11 mouse cellular contexts compared by ENCODE assay signal in the genomic region with DNA sequence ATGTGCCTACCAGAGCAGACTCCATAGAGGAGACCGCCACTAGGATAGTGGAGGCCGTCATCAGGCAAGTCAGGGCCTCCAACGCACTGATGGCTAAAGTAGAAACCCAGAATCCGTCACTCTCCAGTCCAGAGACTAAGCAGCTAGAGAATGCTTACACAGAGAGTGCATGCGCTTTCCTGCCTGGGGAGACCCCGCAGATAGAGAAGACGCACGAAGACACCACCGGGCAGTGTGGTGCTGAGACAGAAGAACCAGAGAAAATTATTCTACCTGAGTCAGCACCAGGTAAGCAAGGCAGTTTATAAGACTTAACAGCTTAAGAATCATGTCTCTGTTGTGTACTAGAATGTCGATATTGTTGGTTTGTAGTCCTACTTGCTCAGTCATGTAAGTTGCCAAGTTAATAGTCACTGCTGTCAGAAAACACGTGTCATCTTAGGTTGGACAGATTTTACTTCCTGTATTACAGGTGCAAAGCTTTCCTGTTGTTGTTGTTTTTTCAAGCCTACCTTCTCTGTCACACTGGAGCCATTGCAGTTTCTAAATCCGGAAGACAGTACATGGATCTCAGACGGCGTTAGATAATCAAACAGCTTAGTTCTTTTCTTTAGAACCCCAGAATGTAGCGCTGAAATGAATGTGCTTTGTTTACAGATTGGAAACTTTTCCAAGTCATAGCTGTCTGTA.
A peak's percentile ranks its signal among the peaks of the same experiment; 100 is the strongest.
DNase-seq lines count a peak whose midpoint lies in the region; ATAC-seq and TF ChIP-seq lines count a peak whose summit lies in the region.
"Had no signal": no experiment of that assay in that cellular context is flagged by ENCODE, and none has a peak within 500 bp of the region (broad histone marks: within the 10 kb centered on the region; RNA-seq: fewer than 3 reads in every experiment).

No protein-coding gene starts in this region.

- 83% methylated on average over 15 of the region's 15 CpGs for WGBS in kidney, postnatal 0 days
- WGBS in liver, embryonic 16.5 days (ENCODE audit: insufficient replicate concordance): 56% methylated on average over 15 of the region's 15 CpGs

- no peaks in the 10 kb centered on the region for H3K4me1 ChIP-seq in kidney, postnatal 0 days (replicated peaks; ENCODE audit: insufficient read depth, low read length)
- peaks cover 48% of the 10 kb centered on the region for H3K4me1 ChIP-seq in G1E (ENCODE audit: insufficient read depth, low read depth, low read length)
- peaks cover 45% of the 10 kb centered on the region for H3K4me1 ChIP-seq in liver, embryonic 16.5 days (ENCODE audit: control insufficient read depth, low read depth, low read length)
- H3K4me1 ChIP-seq: hindbrain, embryonic 13.5 days; neural tube, embryonic 13.5 days had no signal

- no peak for TF ChIP-seq CTCF in kidney, postnatal 0 days (IDR thresholded peaks at IDR 0.05; ENCODE audit: low read depth)
- TF ChIP-seq CTCF in G1E (IDR thresholded peaks at IDR 0.05; ENCODE audit: low read depth, low read length): no peak

- H3K9ac ChIP-seq in kidney, postnatal 0 days (ENCODE audit: low read depth, low read length): no peak overlapping the region
- peak overlapping the region; percentile 76 for H3K9ac ChIP-seq in liver, embryonic 16.5 days (ENCODE audit: low read depth, low read length)
- H3K9ac ChIP-seq: hindbrain, embryonic 13.5 days; neural tube, embryonic 13.5 days had no signal

- no peaks in the 10 kb centered on the region for H3K9me3 ChIP-seq in kidney, postnatal 0 days (replicated peaks; ENCODE audit: low read length)
- no peaks in the 10 kb centered on the region for H3K9me3 ChIP-seq in G1E (replicated peaks)
- H3K9me3 ChIP-seq in liver, embryonic 16.5 days (replicated peaks; ENCODE audit: control insufficient read depth, low read length): no peaks in the 10 kb centered on the region
- H3K9me3 ChIP-seq: hindbrain, embryonic 13.5 days; neural tube, embryonic 13.5 days had no signal

- no peaks in the 10 kb centered on the region for H3K27me3 ChIP-seq in kidney, postnatal 0 days (ENCODE audit: insufficient read depth, low read length)
- no peaks in the 10 kb centered on the region; the same call in 1 of the 2 replicates for H3K27me3 ChIP-seq in G1E (ENCODE audit: insufficient read depth, low read length)
- H3K27me3 ChIP-seq in liver, embryonic 16.5 days (ENCODE audit: control insufficient read depth, insufficient read depth, low read depth, low read length): no peaks in the 10 kb centered on the region
- H3K27me3 ChIP-seq: hindbrain, embryonic 13.5 days; neural tube, embryonic 13.5 days had no signal

- no peak for ATAC-seq in kidney, postnatal 0 days (replicated peaks; ENCODE audit: low FRiP score, low read depth)
- ATAC-seq in G1E (ENCODE audit: extremely low read depth, insufficient number of reproducible peaks, low FRiP score, poor library complexity, severe bottlenecking): no peak
- peak; percentile 43 for ATAC-seq in erythroblast, adult 5-6 weeks (replicated peaks; ENCODE audit: low FRiP score, poor library complexity, severe bottlenecking)
- no peak for ATAC-seq in liver, embryonic 16.5 days (ENCODE audit: low read depth)

- peak overlapping the region; percentile 31 for H3K27ac ChIP-seq in kidney, postnatal 0 days
- peak overlapping the region; percentile 96 for H3K27ac ChIP-seq in liver, embryonic 16.5 days (ENCODE audit: low read length)
- H3K27ac ChIP-seq: hindbrain, embryonic 13.5 days; neural tube, embryonic 13.5 days had no signal

- 0 out of 2 replicates have a peak overlapping the region, but pooled peaks have one; percentile 27 for H3K4me2 ChIP-seq in kidney, postnatal 0 days (ENCODE audit: low read length)
- peak overlapping the region; percentile 66 for H3K4me2 ChIP-seq in liver, embryonic 16.5 days (ENCODE audit: low read depth, low read length)
- H3K4me2 ChIP-seq: hindbrain, embryonic 13.5 days; neural tube, embryonic 13.5 days had no signal

- peaks cover 20% of the 10 kb centered on the region; the same call in 1 of the 2 replicates for H3K36me3 ChIP-seq in kidney, postnatal 0 days (ENCODE audit: insufficient read depth, low read length)
- peaks cover 15% of the 10 kb centered on the region for H3K36me3 ChIP-seq in G1E (replicated peaks)
- peaks cover 33% of the 10 kb centered on the region for H3K36me3 ChIP-seq in liver, embryonic 16.5 days (ENCODE audit: control insufficient read depth, insufficient read depth)

- DNase-seq in kidney, postnatal 0 days (ENCODE audit: low spot score): no peak
- no peak for DNase-seq in kidney, adult 9 months
- no peak for DNase-seq in G1E (ENCODE audit: low spot score)
- DNase-seq in right cerebral cortex, postnatal 25 days: no peak
- DNase-seq in neural tube, embryonic 10.5 days (ENCODE audit: extremely low spot score, low spot score): no peak
- no peak for DNase-seq in Muller cell, postnatal 12 days (ENCODE audit: inconsistent ontology term)
- DNase-seq: right cerebral cortex, postnatal 4 days had no signal

- H3K4me3 ChIP-seq in kidney, postnatal 0 days (replicated peaks; ENCODE audit: low read depth, low read length): no peak overlapping the region
- H3K4me3 ChIP-seq in G1E (ENCODE audit: low read depth, low read length): peak overlapping the region; percentile 6; the same call in 1 of the 2 replicates
- H3K4me3 ChIP-seq in liver, embryonic 16.5 days (ENCODE audit: low read depth, low read length): peak overlapping the region; percentile 71
- H3K4me3 ChIP-seq: hindbrain, embryonic 13.5 days; neural tube, embryonic 13.5 days had no signal
